Mouse (Mus musculus) neural tube, embryonic 12.5 days (tissue): ENCODE measurements around the gene Prg3. TPM values are rescaled to one million over a fixed set of nuclear protein-coding genes. Genes with fewer than 3 reads are reported as not detected.

ENCODE experiments used
- ATAC-seq: fragments of 200-750 bp; cut with Nextera tagmentation; 2 replicates; pipeline ENCODE4 v1.8.0; 2017; ENCODE audit warnings: low read depth, mild to moderate bottlenecking, moderate TSS enrichment, moderate library complexity; ENCODE audit not compliant: low FRiP score
- H3K27ac ChIP-seq: fragments of 300-500 bp; sonication (generic); 2 replicates; pipeline ENCODE4 v1.5.1; 2016
- H3K27me3 ChIP-seq: fragments of 300-500 bp; sonication (generic); replicated peaks from 2 replicates; pipeline ENCODE4 v1.6.1; 2016; ENCODE audit warnings: mild to moderate bottlenecking
- H3K36me3 ChIP-seq: fragments of 300-500 bp; sonication (generic); 2 replicates; pipeline ENCODE4 v1.6.1; 2016; ENCODE audit warnings: mild to moderate bottlenecking
- H3K4me1 ChIP-seq: fragments of 300-500 bp; sonication (generic); 2 replicates; pipeline ENCODE4 v1.6.1; 2016
- H3K4me2 ChIP-seq: fragments of 300-500 bp; sonication (generic); replicated peaks from 2 replicates; pipeline ENCODE4 v1.6.1; 2016; ENCODE audit warnings: mild to moderate bottlenecking
- H3K4me3 ChIP-seq: fragments of 300-500 bp; sonication (generic); 2 replicates; pipeline ENCODE4 v1.5.1; 2016
- H3K9ac ChIP-seq: fragments of 300-500 bp; sonication (generic); 2 replicates; pipeline ENCODE4 v1.6.1; 2016; ENCODE audit warnings: mild to moderate bottlenecking
- H3K9me3 ChIP-seq: fragments of 300-500 bp; sonication (generic); 2 replicates; pipeline ENCODE4 v1.6.1; 2016; ENCODE audit warnings: mild to moderate bottlenecking
- WGBS: fragments of 180-500 bp; shearing (Covaris S2); methylation state at CpG from one replicate; pipeline ENCODE4 v1.1.7; 2016; 5-methylcytosine and 5-hydroxymethylcytosine counted together
- polyA plus RNA-seq: library from polyadenylated mRNA; unstranded; fragments of >200 nt; fragmentation: Nextera tagmentation; extraction: Ambion mirVana; gene quantifications from 2 replicates; pipeline ENCODE4 v1.2.1, GENCODE M21; 2016

Gene Prg3
- polyA plus RNA-seq, 1 experiment from 2014 or later = 0.46 TPM

GRCm38 (mm10) chr2:84955435-84955834 is 32.6 kb upstream of the Prg3 start:
- Histone ChIP-seq H3K4me1 (no peaks in the 10 kb centered on the region), H3K27me3 (no peaks in the 10 kb centered on the region), H3K27ac (no peak overlapping the region), H3K9ac (no peak overlapping the region), H3K36me3 (no peaks in the 10 kb centered on the region; the same call in 1 of the 2 replicates), H3K9me3 (no peaks in the 10 kb centered on the region), H3K4me3 (no peak overlapping the region), H3K4me2 (no peak overlapping the region)
- WGBS = 94% methylated on average over 9 of the region's 9 CpGs
- ATAC-seq = no peak

GRCm38 (mm10) chr2:84956274-84956673 is 31.7 kb upstream of the Prg3 start:
- no peak for ATAC-seq
- H3K9me3 ChIP-seq = no peaks in the 10 kb centered on the region
- H3K27ac ChIP-seq = no peak overlapping the region
- H3K4me1 ChIP-seq = no peaks in the 10 kb centered on the region
- no peak overlapping the region for H3K9ac ChIP-seq
- WGBS = 59% methylated on average over 5 of the region's 5 CpGs
- H3K4me3 ChIP-seq = no peak overlapping the region
- H3K27me3 ChIP-seq = no peaks in the 10 kb centered on the region
- H3K36me3 ChIP-seq = no peaks in the 10 kb centered on the region
- H3K4me2 ChIP-seq = no peak overlapping the region

- no peak overlapping the region for H3K4me3 ChIP-seq
- H3K27ac ChIP-seq = no peak overlapping the region
- no peaks in the 10 kb centered on the region for H3K27me3 ChIP-seq
- H3K4me2 ChIP-seq = no peak overlapping the region
- no peaks in the 10 kb centered on the region for H3K4me1 ChIP-seq
- H3K9me3 ChIP-seq = no peaks in the 10 kb centered on the region
- ATAC-seq = no peak
- WGBS = 91% methylated on average over 11 of the region's 11 CpGs
- H3K36me3 ChIP-seq = no peaks in the 10 kb centered on the region
- no peak overlapping the region for H3K9ac ChIP-seq
Observed at GRCm38 (mm10) chr2:84958588-84959264, 29.3 kb upstream of the Prg3 start.

GRCm38 (mm10) chr2:84961300-84961699 is 26.7 kb upstream of the Prg3 start:
- Histone ChIP-seq H3K36me3 (no peaks in the 10 kb centered on the region), H3K27ac (no peak overlapping the region), H3K27me3 (no peaks in the 10 kb centered on the region), H3K9me3 (no peaks in the 10 kb centered on the region), H3K9ac (no peak overlapping the region), H3K4me3 (no peak overlapping the region), H3K4me2 (no peak overlapping the region), H3K4me1 (no peaks in the 10 kb centered on the region)
- 75% methylated on average over 2 of the region's 2 CpGs for WGBS
- ATAC-seq = no peak

GRCm38 (mm10) chr2:84961901-84962300 is 26.1 kb upstream of the Prg3 start:
- WGBS = 75% methylated on average over 3 of the region's 3 CpGs
- H3K4me2 ChIP-seq = no peak overlapping the region
- no peaks in the 10 kb centered on the region for H3K27me3 ChIP-seq
- no peak overlapping the region for H3K9ac ChIP-seq
- no peak overlapping the region for H3K27ac ChIP-seq
- H3K4me1 ChIP-seq = no peaks in the 10 kb centered on the region
- H3K36me3 ChIP-seq = no peaks in the 10 kb centered on the region
- H3K9me3 ChIP-seq = no peaks in the 10 kb centered on the region
- no peak for ATAC-seq
- no peak overlapping the region for H3K4me3 ChIP-seq

- no peak overlapping the region for H3K4me2 ChIP-seq
- H3K4me3 ChIP-seq = no peak overlapping the region
- no peak overlapping the region for H3K9ac ChIP-seq
- H3K9me3 ChIP-seq = no peaks in the 10 kb centered on the region
- H3K36me3 ChIP-seq = no peaks in the 10 kb centered on the region
- no peaks in the 10 kb centered on the region for H3K27me3 ChIP-seq
- H3K27ac ChIP-seq = no peak overlapping the region
- ATAC-seq = no peak
- 38% methylated on average over 6 of the region's 6 CpGs for WGBS
- no peaks in the 10 kb centered on the region for H3K4me1 ChIP-seq
Observed at GRCm38 (mm10) chr2:84962906-84963507, 25.0 kb upstream of the Prg3 start.

- no peak overlapping the region for H3K9ac ChIP-seq
- 89% methylated on average over 7 of the region's 7 CpGs for WGBS
Observed at GRCm38 (mm10) chr2:84964111-84964801, 23.8 kb upstream of the Prg3 start.

GRCm38 (mm10) chr2:84967318-84967991 is 20.6 kb upstream of the Prg3 start:
- H3K27me3 ChIP-seq = no peaks in the 10 kb centered on the region

More at GRCm38 (mm10) chr2:84964111-84964801, 23.8 kb upstream of the Prg3 start:
- Histone ChIP-seq H3K9me3 (no peaks in the 10 kb centered on the region), H3K27me3 (no peaks in the 10 kb centered on the region), H3K4me1 (no peaks in the 10 kb centered on the region), H3K36me3 (no peaks in the 10 kb centered on the region), H3K4me2 (no peak overlapping the region), H3K4me3 (no peak overlapping the region), H3K27ac (no peak overlapping the region)
- no peak for ATAC-seq

GRCm38 (mm10) chr2:84975580-84975979 is 12.4 kb upstream of the Prg3 start:
- no peak for ATAC-seq
- Histone ChIP-seq H3K9ac (no peak overlapping the region), H3K27me3 (no peaks in the 10 kb centered on the region), H3K9me3 (no peaks in the 10 kb centered on the region), H3K4me2 (no peak overlapping the region), H3K4me1 (no peaks in the 10 kb centered on the region), H3K4me3 (no peak overlapping the region), H3K27ac (no peak overlapping the region), H3K36me3 (no peaks in the 10 kb centered on the region)
- WGBS = 91% methylated on average over 2 of the region's 2 CpGs

More at GRCm38 (mm10) chr2:84967318-84967991, 20.6 kb upstream of the Prg3 start:
- H3K4me3 ChIP-seq = no peak overlapping the region
- H3K36me3 ChIP-seq = no peaks in the 10 kb centered on the region
- WGBS = 94% methylated on average over 5 of the region's 5 CpGs
- ATAC-seq = no peak
- no peak overlapping the region for H3K27ac ChIP-seq
- H3K9ac ChIP-seq = no peak overlapping the region
- H3K4me1 ChIP-seq = no peaks in the 10 kb centered on the region
- no peaks in the 10 kb centered on the region for H3K9me3 ChIP-seq
- H3K4me2 ChIP-seq = no peak overlapping the region

GRCm38 (mm10) chr2:84980188-84980587 is 7.8 kb upstream of the Prg3 start, which contains the start of gene Prg2:
Prg2 (plus strand) TSS chr2:84980461.
- Histone ChIP-seq H3K4me1 (no peaks in the 10 kb centered on the region), H3K4me3 (no peak within 1 kb of the TSS), H3K27me3 (no peaks in the 10 kb centered on the region), H3K9ac (no peak within 1 kb of the TSS), H3K36me3 (no peaks in the 10 kb centered on the region), H3K27ac (no peak within 1 kb of the TSS), H3K4me2 (no peak within 1 kb of the TSS), H3K9me3 (no peaks in the 10 kb centered on the region)
- WGBS = 62% methylated on average over 1 of the region's 1 CpGs
- ATAC-seq = no peak

GRCm38 (mm10) chr2:84996376-84996775 is 8.4 kb downstream of the Prg3 start:
- no peak overlapping the region for H3K9ac ChIP-seq

More at GRCm38 (mm10) chr2:84996376-84996775, 8.4 kb downstream of the Prg3 start:
- Histone ChIP-seq H3K27me3 (no peaks in the 10 kb centered on the region), H3K27ac (no peak overlapping the region), H3K9me3 (no peaks in the 10 kb centered on the region), H3K4me3 (no peak overlapping the region), H3K36me3 (no peaks in the 10 kb centered on the region), H3K4me2 (no peak overlapping the region), H3K4me1 (no peaks in the 10 kb centered on the region)
- ATAC-seq = no peak
- WGBS = 86% methylated on average over 2 of the region's 2 CpGs
